Mouse (Mus musculus) urinary bladder, postnatal 4 days (tissue): Measurements from ENCODE around the gene Lztfl1.
"Not testable (repeated sequence)": the region's sequence is repeated elsewhere in the genome, so short reads cannot be mapped to it uniquely, and the experiment has no call there.

Experiments
- DNase-seq, 2 experiments: peaks; one replicate each; pipeline ENCODE4 v3.0.0; 2021 to 2022; ENCODE audit warnings: low spot score in 2 of 2

The Lztfl1 gene

GRCm38 (mm10) chr9:123683704-123684103 lies 33.8 kb downstream of the Lztfl1 start:
- DNase-seq = no peak

- DNase-seq = no peak
These were observed 38.3 kb downstream of the Lztfl1 start for GRCm38 (mm10) chr9:123679198-123679597.

- DNase-seq = no peak
These were observed 39.0 kb downstream of the Lztfl1 start, which contains the start of the genes Ccr9 and Slc6a20a for GRCm38 (mm10) chr9:123678327-123679105. Gene Ccr9, plus strand, starts transcription at chr9:123678439. Gene Slc6a20a, minus strand, starts transcription at chr9:123678885.

- DNase-seq = no peak
These were observed 51.9 kb downstream of the Lztfl1 start for GRCm38 (mm10) chr9:123665645-123666044.

GRCm38 (mm10) chr9:123659986-123660676 lies 57.4 kb downstream of the Lztfl1 start:
- DNase-seq = not testable (repeated sequence)

- no peak for DNase-seq
These were observed 58.5 kb downstream of the Lztfl1 start for GRCm38 (mm10) chr9:123658981-123659380.

- no peak for DNase-seq
These were observed 60.0 kb downstream of the Lztfl1 start for GRCm38 (mm10) chr9:123657457-123657856.

- no peak for DNase-seq
These were observed 66.1 kb downstream of the Lztfl1 start for GRCm38 (mm10) chr9:123651369-123651768.

- DNase-seq = no peak
These were observed 67.5 kb downstream of the Lztfl1 start for GRCm38 (mm10) chr9:123649785-123650511.
